Comparison of ENCODE assay signal across 27 mouse cellular contexts in genomic region chr11:30663001-30663400, GRCm38 (mm10). TPM values are rescaled to one million over a fixed set of nuclear protein-coding genes. Genes with fewer than 3 reads are reported as not detected.
DNase-seq lines count a peak whose midpoint lies in the region; ATAC-seq and TF ChIP-seq lines count a peak whose summit lies in the region.
"Had no signal": no experiment of that assay in that cellular context is flagged by ENCODE, and none has a peak within 500 bp of the region (broad histone marks: within the 10 kb centered on the region; RNA-seq: fewer than 3 reads in every experiment).

No protein-coding gene starts in this region.

- intact Hi-C loops in left cerebral cortex, postnatal 4 days (cut with DNase I), result no loop called here

- ATAC-seq in kidney, embryonic 16.5 days (ENCODE audit: low FRiP score, low TSS enrichment), result no peak
- ATAC-seq: activated CD4-positive, CD25-positive, alpha-beta regulatory T cell, adult 4 months; forebrain, embryonic 14.5 days; liver, embryonic 12.5 days; liver, postnatal 0 days; lung, postnatal 0 days; midbrain, embryonic 13.5 days had no signal

- DNase-seq in kidney, adult 18-20 months, result peak; percentile 62
- peak; percentile 91 for DNase-seq in kidney, adult 9 months
- peak; percentile 64 to 91 for DNase-seq in kidney, postnatal 25 days
- no peak for DNase-seq in lung, adult 2 months
- no peak for DNase-seq in left cerebral cortex, postnatal 4 days
- no peak for DNase-seq in adrenal gland, postnatal 4 days (ENCODE audit: low spot score in 2 of 2)
- DNase-seq: adrenal gland, adult 8-10 months; cerebellum, adult 8-10 months; cerebellum, postnatal 25 days; heart, adult 2 months; heart, postnatal 4 days; layer of hippocampus, adult 9-11 months; liver, postnatal 0 days; lung, postnatal 4 days; right cerebral cortex, postnatal 4 days; thymus, adult 2 months; thymus, postnatal 36 days had no signal

- TF ChIP-seq POLR2A in lung, adult 2 months (IDR thresholded peaks at IDR 0.05; ENCODE audit: borderline replicate concordance, extremely low read depth, low read depth, low read length), result no peak

- 86% methylated on average over 3 of the region's 3 CpGs for WGBS in kidney, embryonic 16.5 days
- 90% methylated on average over 3 of the region's 3 CpGs for WGBS in lung, adult 2 months

- no peak for TF ChIP-seq CTCF in lung, adult 2 months (IDR thresholded peaks at IDR 0.05; ENCODE audit: insufficient read depth, low read length)

- no peaks in the 10 kb centered on the region for H3K27me3 ChIP-seq in kidney, embryonic 16.5 days (ENCODE audit: insufficient read depth, low read length)
- H3K27me3 ChIP-seq: heart, embryonic 12.5 days; liver, embryonic 12.5 days; midbrain, embryonic 13.5 days; neural tube, embryonic 13.5 days had no signal

- no peak overlapping the region for H3K4me2 ChIP-seq in kidney, embryonic 16.5 days (replicated peaks; ENCODE audit: low read depth, low read length)
- H3K4me2 ChIP-seq: heart, embryonic 12.5 days; hindbrain, embryonic 14.5 days; liver, embryonic 12.5 days; midbrain, embryonic 13.5 days; neural tube, embryonic 13.5 days had no signal

- no peak overlapping the region for H3K4me3 ChIP-seq in kidney, embryonic 16.5 days (ENCODE audit: low read length)
- H3K4me3 ChIP-seq in lung, adult 2 months (replicated peaks; ENCODE audit: extremely low read depth, low read depth, low read length), result no peak overlapping the region
- H3K4me3 ChIP-seq: heart, adult 2 months; heart, embryonic 12.5 days; liver, embryonic 12.5 days; megakaryocyte, embryonic 14.5 days; midbrain, embryonic 13.5 days; neural tube, embryonic 13.5 days had no signal

- H3K4me1 ChIP-seq in kidney, embryonic 16.5 days (ENCODE audit: insufficient read depth, low read length), result no peaks in the 10 kb centered on the region
- H3K4me1 ChIP-seq in lung, adult 2 months (ENCODE audit: control insufficient read depth, insufficient read depth, low read length), result no peaks in the 10 kb centered on the region
- H3K4me1 ChIP-seq: heart, embryonic 12.5 days; liver, embryonic 12.5 days; megakaryocyte, embryonic 14.5 days; midbrain, embryonic 13.5 days; neural tube, embryonic 13.5 days had no signal

- H3K9ac ChIP-seq in kidney, embryonic 16.5 days (replicated peaks; ENCODE audit: low read length), result no peak overlapping the region
- H3K9ac ChIP-seq: heart, embryonic 12.5 days; hindbrain, embryonic 14.5 days; liver, embryonic 12.5 days; liver, postnatal 0 days; midbrain, embryonic 13.5 days; neural tube, embryonic 13.5 days had no signal

- 0 out of 2 replicates have a peak, but pooled peaks cover 3% of the 10 kb centered on the region for H3K9me3 ChIP-seq in kidney, embryonic 16.5 days (ENCODE audit: low read length)
- H3K9me3 ChIP-seq: heart, embryonic 12.5 days; liver, embryonic 12.5 days; megakaryocyte, embryonic 14.5 days; midbrain, embryonic 13.5 days; neural tube, embryonic 13.5 days had no signal

- no peak overlapping the region; the same call in 1 of the 2 replicates for H3K27ac ChIP-seq in kidney, embryonic 16.5 days (ENCODE audit: low read length)
- H3K27ac ChIP-seq: heart, adult 2 months; hindbrain, embryonic 14.5 days; liver, embryonic 12.5 days; midbrain, embryonic 13.5 days; neural tube, embryonic 13.5 days had no signal

- H3K36me3 ChIP-seq in kidney, embryonic 16.5 days (ENCODE audit: insufficient read depth, low read length), result no peaks in the 10 kb centered on the region
- H3K36me3 ChIP-seq: heart, embryonic 12.5 days; liver, embryonic 12.5 days; midbrain, embryonic 13.5 days; neural tube, embryonic 13.5 days had no signal

RNA-seq across cellular contexts. Expression of gene Acyp2, which starts 13.6 kb away (rescaled TPM):
- 19.0 and 19.8 TPM in 2 replicates for polyA plus RNA-seq in kidney, embryonic 16.5 days (2015; fragmentation: Nextera tagmentation; extraction: Ambion mirVana)
- polyA plus RNA-seq in lung, adult 2 months (2012; rRNA removed), result 6.1 and 10.3 TPM in 2 replicates
- total RNA-seq in left cerebral cortex, postnatal 4 days (2021), result 10 to 100 TPM in 1 of 2 experiments, 1 to 10 TPM in 1; 8.6 to 11.1 TPM
- total RNA-seq in adrenal gland, postnatal 4 days (2021), result 10 to 100 TPM; 17.3 to 21.0 TPM

Comparison
In these comparisons a context has a peak if more than half of its experiments do, and no peak if none do; other contexts are left out.
1. DNase-seq: peak in kidney, adult 18-20 months (single experiment), kidney, adult 9 months (single experiment) and kidney, postnatal 25 days (2 of 2); none in lung, adult 2 months (single experiment), left cerebral cortex, postnatal 4 days (single experiment) and adrenal gland, postnatal 4 days (0 of 2).